Mouse (Mus musculus): ENCODE results near the gene Pvalb.

The Pvalb gene

GRCm38 (mm10) chr15:78161946-78162345, 44.3 kb downstream of the Pvalb start:
- DNase-seq (ENCODE audit: low spot score in 2 of 2): no peak

DNA sequence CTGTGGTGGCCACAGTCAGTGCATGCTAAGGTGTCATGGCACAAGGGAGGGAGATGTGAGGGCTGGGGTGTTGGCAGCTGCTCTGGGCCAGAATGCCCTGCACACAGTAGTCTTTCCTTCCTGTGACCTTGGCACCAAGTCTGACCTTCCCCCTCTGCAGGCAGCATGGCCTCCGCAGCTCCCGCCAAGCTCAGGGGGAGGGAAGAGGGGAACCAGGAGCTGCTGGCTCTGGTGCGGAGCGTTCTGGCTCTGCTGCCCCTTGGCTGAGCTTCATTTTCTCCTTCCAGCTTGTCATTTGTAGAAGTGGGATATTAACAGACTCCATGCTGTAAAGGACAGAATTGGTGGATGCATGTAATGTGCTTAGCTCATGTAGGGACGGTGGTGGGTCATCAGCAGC, 47.9 kb downstream of the Pvalb start:
- no peak for DNase-seq (ENCODE audit: low spot score in 2 of 2)

DNA sequence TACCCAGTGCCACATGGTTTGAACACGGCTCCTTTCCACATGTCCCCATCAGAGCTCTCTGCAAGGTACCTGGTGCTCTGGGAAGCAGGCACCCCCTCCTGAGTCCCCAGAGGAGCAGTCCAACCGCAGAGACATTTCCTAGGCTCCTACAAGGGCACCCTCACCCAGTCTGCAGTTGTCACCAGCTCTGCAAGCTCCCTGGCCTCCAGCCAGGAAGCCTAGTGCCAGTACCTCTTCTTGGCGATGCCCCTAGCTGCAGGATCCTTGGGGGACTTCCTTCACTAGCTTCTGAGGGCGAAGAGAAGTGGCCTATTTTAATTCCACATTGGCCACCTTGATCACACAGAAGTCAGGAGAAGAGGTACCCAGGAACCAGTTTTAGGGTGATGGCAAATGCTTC, 48.4 kb downstream of the Pvalb start:
- DNase-seq (ENCODE audit: low spot score in 2 of 2): no peak

GRCm38 (mm10) chr15:78157330-78157729, 48.9 kb downstream of the Pvalb start:
- DNase-seq (ENCODE audit: low spot score in 2 of 2): no peak

GRCm38 (mm10) chr15:78155421-78155820, 50.8 kb downstream of the Pvalb start:
- DNase-seq (ENCODE audit: low spot score in 2 of 2): no peak

DNA sequence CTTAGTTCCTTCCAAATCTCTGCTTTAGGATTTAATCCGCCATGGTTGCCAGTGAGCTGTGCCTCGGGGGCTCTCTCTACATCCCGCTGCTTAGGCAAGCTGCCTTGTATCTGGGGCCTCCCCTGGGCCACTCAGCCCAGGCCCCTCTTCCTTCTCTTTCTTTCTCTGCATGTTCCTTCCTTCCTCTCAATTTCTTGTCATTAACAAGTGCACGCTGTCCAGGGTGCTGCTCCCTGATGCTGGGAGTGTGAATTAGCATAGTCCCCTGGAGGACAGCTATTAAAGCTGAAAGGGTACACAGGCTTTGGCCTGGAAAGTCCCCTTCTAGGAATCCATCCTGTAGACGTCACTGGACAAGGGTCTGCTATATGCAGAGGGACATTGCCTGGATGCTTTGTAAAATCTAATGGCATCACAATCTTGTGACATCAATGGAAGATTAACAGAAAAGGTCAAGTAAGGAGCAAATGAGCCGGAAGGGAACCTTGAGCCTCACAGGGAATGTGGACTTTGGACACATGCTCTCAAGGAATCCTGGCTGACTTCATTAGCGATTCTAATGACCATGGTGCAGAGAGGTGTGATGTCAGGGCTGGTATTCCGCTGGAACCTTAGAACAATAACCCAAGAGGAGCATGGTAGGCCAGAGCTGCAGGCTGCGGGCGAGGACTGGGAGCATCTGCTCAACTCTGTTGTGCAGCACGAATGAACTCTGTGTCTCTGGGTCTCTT, 53.0 kb downstream of the Pvalb start:
- DNase-seq (ENCODE audit: low spot score in 2 of 2): no peak

GRCm38 (mm10) chr15:78148565-78148964, 57.6 kb downstream of the Pvalb start:
- no peak for DNase-seq (ENCODE audit: low spot score in 2 of 2)

Measured in right cerebral cortex, postnatal 36 days (tissue).